8 mouse cellular contexts compared by ENCODE assay signal in the genomic region with DNA sequence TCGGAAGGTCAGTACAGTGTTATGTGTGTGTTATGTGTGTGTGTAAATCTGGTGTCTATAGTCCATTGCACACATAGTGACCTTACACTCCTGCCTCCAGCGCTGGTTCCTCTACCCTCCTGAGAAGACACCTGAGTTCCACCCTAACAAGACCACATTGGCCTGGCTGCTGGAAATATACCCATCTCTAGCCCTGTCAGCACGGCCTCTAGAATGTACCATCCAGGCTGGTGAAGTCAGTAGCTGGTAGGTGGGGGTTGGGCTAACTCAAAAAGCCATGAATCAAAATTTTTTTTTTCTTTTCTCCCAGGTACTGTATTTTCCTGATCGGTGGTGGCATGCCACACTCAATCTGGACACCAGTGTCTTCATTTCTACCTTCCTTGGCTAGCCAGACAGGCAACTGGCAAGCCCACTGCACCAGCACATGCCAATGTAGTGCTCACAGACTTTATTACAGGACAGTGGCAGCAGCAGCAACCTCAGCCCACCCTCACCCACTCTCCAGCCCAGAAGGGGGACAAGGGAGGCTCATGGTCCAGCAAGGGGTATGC. TPM values are rescaled to one million over a fixed set of nuclear protein-coding genes. Genes with fewer than 3 reads are reported as not detected.
A peak's percentile ranks its signal among the peaks of the same experiment; 100 is the strongest.
DNase-seq lines count a peak whose midpoint lies in the region; ATAC-seq and TF ChIP-seq lines count a peak whose summit lies in the region.

No protein-coding gene starts in this region.

- no peak for ATAC-seq in embryonic facial prominence, embryonic 12.5 days (ENCODE audit: insufficient number of reproducible peaks, insufficient read depth, low FRiP score, low TSS enrichment)
- ATAC-seq in hindbrain, embryonic 14.5 days (ENCODE audit: low FRiP score): no peak
- no peak for ATAC-seq in midbrain, embryonic 12.5 days (ENCODE audit: low FRiP score, low read depth)
- no peak for ATAC-seq in granulocyte monocyte progenitor cell, adult 5-6 weeks (replicated peaks; ENCODE audit: poor library complexity, severe bottlenecking)

- 71% methylated on average over 4 of the region's 4 CpGs for WGBS in kidney, adult 2 months
- 95% methylated on average over 4 of the region's 4 CpGs for WGBS in embryonic facial prominence, embryonic 12.5 days
- 81% methylated on average over 4 of the region's 4 CpGs for WGBS in hindbrain, embryonic 14.5 days
- 89% methylated on average over 4 of the region's 4 CpGs for WGBS in midbrain, embryonic 12.5 days

- no peaks in the 10 kb centered on the region for H3K9me3 ChIP-seq in embryonic facial prominence, embryonic 12.5 days
- H3K9me3 ChIP-seq in hindbrain, embryonic 14.5 days (ENCODE audit: control insufficient read depth, low read length): no peaks in the 10 kb centered on the region
- no peaks in the 10 kb centered on the region for H3K9me3 ChIP-seq in midbrain, embryonic 12.5 days

- no peak overlapping the region for H3K4me3 ChIP-seq in kidney, adult 2 months (ENCODE audit: insufficient read depth, low read depth, low read length)
- H3K4me3 ChIP-seq in embryonic facial prominence, embryonic 12.5 days: peak overlapping the region; percentile 56
- peak overlapping the region; percentile 62; the same call in 1 of the 2 replicates for H3K4me3 ChIP-seq in hindbrain, embryonic 14.5 days (replicated peaks; ENCODE audit: low read length)
- H3K4me3 ChIP-seq in midbrain, embryonic 12.5 days: peak overlapping the region; percentile 67; the same call in 1 of the 2 replicates

- TF ChIP-seq CTCF in kidney, adult 2 months (conservative IDR thresholded peaks at IDR 0.05; ENCODE audit: insufficient read depth, insufficient read length, low read depth, low read length): no peak

- no peak overlapping the region for H3K27ac ChIP-seq in kidney, adult 2 months (ENCODE audit: insufficient read depth, low read depth, low read length)
- 0 out of 2 replicates have a peak overlapping the region, but pooled peaks have one; percentile 89 for H3K27ac ChIP-seq in embryonic facial prominence, embryonic 12.5 days
- no peak overlapping the region for H3K27ac ChIP-seq in hindbrain, embryonic 14.5 days
- no peak overlapping the region for H3K27ac ChIP-seq in midbrain, embryonic 12.5 days (replicated peaks)

- H3K36me3 ChIP-seq in kidney, adult 2 months (ENCODE audit: control insufficient read depth, insufficient read depth, low read length): no peaks in the 10 kb centered on the region
- H3K36me3 ChIP-seq in embryonic facial prominence, embryonic 12.5 days: peaks cover 51% of the 10 kb centered on the region
- peaks cover 45% of the 10 kb centered on the region for H3K36me3 ChIP-seq in hindbrain, embryonic 14.5 days (replicated peaks; ENCODE audit: control insufficient read depth, insufficient read depth)
- H3K36me3 ChIP-seq in midbrain, embryonic 12.5 days: peaks cover 50% of the 10 kb centered on the region

- no peak for TF ChIP-seq POLR2A in kidney, adult 2 months (IDR thresholded peaks at IDR 0.05; ENCODE audit: low read depth, low read length)

- H3K27me3 ChIP-seq in kidney, adult 2 months (replicated peaks; ENCODE audit: control insufficient read depth, insufficient read depth, low read length): no peaks in the 10 kb centered on the region
- H3K27me3 ChIP-seq in embryonic facial prominence, embryonic 12.5 days: no peaks in the 10 kb centered on the region
- no peaks in the 10 kb centered on the region for H3K27me3 ChIP-seq in hindbrain, embryonic 14.5 days (ENCODE audit: control insufficient read depth, insufficient read depth, low read length)
- H3K27me3 ChIP-seq in midbrain, embryonic 12.5 days: no peaks in the 10 kb centered on the region

- H3K4me2 ChIP-seq in embryonic facial prominence, embryonic 12.5 days (replicated peaks): peak overlapping the region; percentile 88
- peak overlapping the region; percentile 95 for H3K4me2 ChIP-seq in hindbrain, embryonic 14.5 days (replicated peaks)
- H3K4me2 ChIP-seq in midbrain, embryonic 12.5 days (replicated peaks): peak overlapping the region; percentile 84

- peaks cover 20% of the 10 kb centered on the region for H3K4me1 ChIP-seq in kidney, adult 2 months (ENCODE audit: control insufficient read depth, insufficient read depth, low read length)
- H3K4me1 ChIP-seq in embryonic facial prominence, embryonic 12.5 days: peaks cover 58% of the 10 kb centered on the region
- peaks cover 65% of the 10 kb centered on the region for H3K4me1 ChIP-seq in hindbrain, embryonic 14.5 days (replicated peaks; ENCODE audit: control insufficient read depth, insufficient read depth, low read length)
- peaks cover 63% of the 10 kb centered on the region for H3K4me1 ChIP-seq in midbrain, embryonic 12.5 days

- H3K9ac ChIP-seq in embryonic facial prominence, embryonic 12.5 days: peak overlapping the region; percentile 17; the same call in 1 of the 2 replicates
- no peak overlapping the region for H3K9ac ChIP-seq in hindbrain, embryonic 14.5 days
- H3K9ac ChIP-seq in midbrain, embryonic 12.5 days (replicated peaks): peak overlapping the region; percentile 84; the same call in 1 of the 2 replicates

- DNase-seq in kidney, adult 2 months: peak; percentile 13
- no peak for DNase-seq in kidney, postnatal 14 days
- DNase-seq in hindbrain, embryonic 14.5 days (ENCODE audit: low spot score): no peak
- DNase-seq in frontal cortex, postnatal 36 days (ENCODE audit: low spot score in 2 of 2): no peak
- DNase-seq in adrenal gland, postnatal 14 days: no peak

RNA-seq across cellular contexts. Expression of a gene that starts 1.6 kb away (rescaled TPM):
- 132 and 139 TPM in 2 replicates for polyA plus RNA-seq in kidney, adult 2 months (2012; rRNA removed)
- polyA plus RNA-seq in embryonic facial prominence, embryonic 12.5 days (2016; fragmentation: Nextera tagmentation; extraction: Ambion mirVana): 53.9 and 57.0 TPM in 2 replicates
- polyA plus RNA-seq in hindbrain, embryonic 14.5 days (2014; fragmentation: Nextera tagmentation; extraction: Ambion mirVana): 39.3 and 42.1 TPM in 2 replicates
- polyA plus RNA-seq in midbrain, embryonic 12.5 days (2016; fragmentation: Nextera tagmentation; extraction: Ambion mirVana): 70.7 and 71.1 TPM in 2 replicates
- total RNA-seq in granulocyte monocyte progenitor cell, adult 5-6 weeks (2014; fragmentation: Nextera tagmentation): 19.5 and 23.1 TPM in 2 replicates
- 15.2 and 23.4 TPM in 2 replicates for total RNA-seq in granulocyte monocyte progenitor cell, adult 5-6 weeks (2017)
- total RNA-seq in adrenal gland, postnatal 14 days (2021): 68.2 and 71.0 TPM in 2 replicates

RNA-seq across cellular contexts. Expression of a gene that starts 2.9 kb away (rescaled TPM):
- 140 and 144 TPM in 2 replicates for polyA plus RNA-seq in kidney, adult 2 months (2012; rRNA removed)
- 334 and 338 TPM in 2 replicates for polyA plus RNA-seq in embryonic facial prominence, embryonic 12.5 days (2016; fragmentation: Nextera tagmentation; extraction: Ambion mirVana)
- 336 and 357 TPM in 2 replicates for polyA plus RNA-seq in hindbrain, embryonic 14.5 days (2014; fragmentation: Nextera tagmentation; extraction: Ambion mirVana)
- 277 and 283 TPM in 2 replicates for polyA plus RNA-seq in midbrain, embryonic 12.5 days (2016; fragmentation: Nextera tagmentation; extraction: Ambion mirVana)
- total RNA-seq in granulocyte monocyte progenitor cell, adult 5-6 weeks (2014; fragmentation: Nextera tagmentation): 112 and 131 TPM in 2 replicates
- total RNA-seq in granulocyte monocyte progenitor cell, adult 5-6 weeks (2017): 99.3 and 101 TPM in 2 replicates
- 149 and 160 TPM in 2 replicates for total RNA-seq in adrenal gland, postnatal 14 days (2021)

RNA-seq across cellular contexts. Expression of a gene that starts 6.8 kb away (rescaled TPM):
- 9.2 and 13.9 TPM in 2 replicates for polyA plus RNA-seq in kidney, adult 2 months (2012; rRNA removed)
- 1.2 and 1.6 TPM in 2 replicates for polyA plus RNA-seq in embryonic facial prominence, embryonic 12.5 days (2016; fragmentation: Nextera tagmentation; extraction: Ambion mirVana)
- 51.3 and 57.1 TPM in 2 replicates for polyA plus RNA-seq in hindbrain, embryonic 14.5 days (2014; fragmentation: Nextera tagmentation; extraction: Ambion mirVana)
- 5.8 and 6.0 TPM in 2 replicates for polyA plus RNA-seq in midbrain, embryonic 12.5 days (2016; fragmentation: Nextera tagmentation; extraction: Ambion mirVana)
- total RNA-seq in granulocyte monocyte progenitor cell, adult 5-6 weeks (2014; fragmentation: Nextera tagmentation): 1.1 and 3.0 TPM in 2 replicates
- not detected in 2 replicates for total RNA-seq in granulocyte monocyte progenitor cell, adult 5-6 weeks (2017)
- total RNA-seq in adrenal gland, postnatal 14 days (2021): 12.9 and 14.9 TPM in 2 replicates

RNA-seq across cellular contexts. Expression of a gene that starts 6.8 kb away (rescaled TPM):
- 34.9 and 42.1 TPM in 2 replicates for polyA plus RNA-seq in kidney, adult 2 months (2012; rRNA removed)
- 26.0 and 29.6 TPM in 2 replicates for polyA plus RNA-seq in embryonic facial prominence, embryonic 12.5 days (2016; fragmentation: Nextera tagmentation; extraction: Ambion mirVana)
- polyA plus RNA-seq in hindbrain, embryonic 14.5 days (2014; fragmentation: Nextera tagmentation; extraction: Ambion mirVana): 29.9 and 32.1 TPM in 2 replicates
- 28.3 and 28.5 TPM in 2 replicates for polyA plus RNA-seq in midbrain, embryonic 12.5 days (2016; fragmentation: Nextera tagmentation; extraction: Ambion mirVana)
- 12.5 and 16.9 TPM in 2 replicates for total RNA-seq in granulocyte monocyte progenitor cell, adult 5-6 weeks (2014; fragmentation: Nextera tagmentation)
- 14.8 and 19.3 TPM in 2 replicates for total RNA-seq in granulocyte monocyte progenitor cell, adult 5-6 weeks (2017)
- 17.4 and 19.5 TPM in 2 replicates for total RNA-seq in adrenal gland, postnatal 14 days (2021)

RNA-seq across cellular contexts. Expression of a gene that starts 11.3 kb away (rescaled TPM):
- 26.3 and 50.3 TPM in 2 replicates for polyA plus RNA-seq in kidney, adult 2 months (2012; rRNA removed)
- polyA plus RNA-seq in embryonic facial prominence, embryonic 12.5 days (2016; fragmentation: Nextera tagmentation; extraction: Ambion mirVana): 1.5 and 2.4 TPM in 2 replicates
- polyA plus RNA-seq in hindbrain, embryonic 14.5 days (2014; fragmentation: Nextera tagmentation; extraction: Ambion mirVana): 8.7 and 9.3 TPM in 2 replicates
- 2.5 and 3.7 TPM in 2 replicates for polyA plus RNA-seq in midbrain, embryonic 12.5 days (2016; fragmentation: Nextera tagmentation; extraction: Ambion mirVana)
- total RNA-seq in granulocyte monocyte progenitor cell, adult 5-6 weeks (2014; fragmentation: Nextera tagmentation): 1.2 TPM in 1 of 2 replicates, not detected in the other
- total RNA-seq in granulocyte monocyte progenitor cell, adult 5-6 weeks (2017): 0.41 and 1.2 TPM in 2 replicates
- total RNA-seq in adrenal gland, postnatal 14 days (2021): 10.9 and 11.8 TPM in 2 replicates
